Mouse (Mus musculus) forebrain, embryonic 15.5 days (tissue): ENCODE results near the gene Gm48552. TPM values are rescaled to one million over a fixed set of nuclear protein-coding genes. Genes with fewer than 3 reads are reported as not detected.

Experiments used
- ATAC-seq: fragments of 200-750 bp; cut with Nextera tagmentation; replicated peaks from 2 replicates; pipeline ENCODE4 v1.8.0; 2017; ENCODE audit warnings: mild to moderate bottlenecking, moderate TSS enrichment, moderate library complexity
- H3K27ac ChIP-seq: fragments of 300-500 bp; sonication (generic); replicated peaks from 2 replicates; pipeline ENCODE4 v1.5.1; 2015; ENCODE audit warnings: mild to moderate bottlenecking, inconsistent platforms
- H3K27me3 ChIP-seq: fragments of 300-500 bp; sonication (generic); 2 replicates; pipeline ENCODE4 v1.6.1; 2015; ENCODE audit warnings: inconsistent platforms
- H3K36me3 ChIP-seq: fragments of 300-500 bp; sonication (generic); 2 replicates; pipeline ENCODE4 v1.6.1; 2015; ENCODE audit warnings: mild to moderate bottlenecking, inconsistent platforms
- H3K4me1 ChIP-seq: fragments of 300-500 bp; sonication (generic); 2 replicates; pipeline ENCODE4 v1.6.1; 2015; ENCODE audit warnings: inconsistent platforms
- H3K4me2 ChIP-seq: fragments of 300-500 bp; sonication (generic); replicated peaks from 2 replicates; pipeline ENCODE4 v1.6.1; 2015; ENCODE audit warnings: mild to moderate bottlenecking, inconsistent platforms
- H3K4me3 ChIP-seq: fragments of 300-500 bp; sonication (generic); 2 replicates; pipeline ENCODE4 v1.5.1; 2015; ENCODE audit warnings: mild to moderate bottlenecking, inconsistent platforms
- H3K9ac ChIP-seq: fragments of 300-500 bp; sonication (generic); replicated peaks from 2 replicates; pipeline ENCODE4 v1.6.1; 2015; ENCODE audit warnings: mild to moderate bottlenecking, inconsistent platforms
- H3K9me3 ChIP-seq: fragments of 300-500 bp; sonication (generic); 2 replicates; pipeline ENCODE4 v1.6.1; 2016; ENCODE audit warnings: inconsistent platforms
- WGBS: fragments of 180-500 bp; shearing (Covaris S2); methylation state at CpG from one replicate; pipeline ENCODE4 v1.1.7; 2015; ENCODE audit warnings: mixed read lengths; 5-methylcytosine and 5-hydroxymethylcytosine counted together
- polyA plus RNA-seq: library from polyadenylated mRNA; unstranded; fragments of >200 nt; fragmentation: Nextera tagmentation; extraction: Ambion mirVana; gene quantifications from 2 replicates; pipeline ENCODE4 v1.2.1, GENCODE M21; 2015

The Gm48552 gene
- polyA plus RNA-seq, 1 experiment from 2014 or later = 2.9 TPM

GRCm38 (mm10) chr10:81351678-81352291 is 37.0 kb upstream of the Gm48552 start:
- Histone ChIP-seq H3K4me1 (peaks cover 18% of the 10 kb centered on the region), H3K4me3 (no peak overlapping the region), H3K4me2 (no peak overlapping the region), H3K27me3 (no peaks in the 10 kb centered on the region), H3K27ac (no peak overlapping the region), H3K36me3 (no peaks in the 10 kb centered on the region), H3K9ac (no peak overlapping the region), H3K9me3 (no peaks in the 10 kb centered on the region)
- ATAC-seq = no peak
- 32% methylated on average over 9 of the region's 9 CpGs for WGBS

DNA sequence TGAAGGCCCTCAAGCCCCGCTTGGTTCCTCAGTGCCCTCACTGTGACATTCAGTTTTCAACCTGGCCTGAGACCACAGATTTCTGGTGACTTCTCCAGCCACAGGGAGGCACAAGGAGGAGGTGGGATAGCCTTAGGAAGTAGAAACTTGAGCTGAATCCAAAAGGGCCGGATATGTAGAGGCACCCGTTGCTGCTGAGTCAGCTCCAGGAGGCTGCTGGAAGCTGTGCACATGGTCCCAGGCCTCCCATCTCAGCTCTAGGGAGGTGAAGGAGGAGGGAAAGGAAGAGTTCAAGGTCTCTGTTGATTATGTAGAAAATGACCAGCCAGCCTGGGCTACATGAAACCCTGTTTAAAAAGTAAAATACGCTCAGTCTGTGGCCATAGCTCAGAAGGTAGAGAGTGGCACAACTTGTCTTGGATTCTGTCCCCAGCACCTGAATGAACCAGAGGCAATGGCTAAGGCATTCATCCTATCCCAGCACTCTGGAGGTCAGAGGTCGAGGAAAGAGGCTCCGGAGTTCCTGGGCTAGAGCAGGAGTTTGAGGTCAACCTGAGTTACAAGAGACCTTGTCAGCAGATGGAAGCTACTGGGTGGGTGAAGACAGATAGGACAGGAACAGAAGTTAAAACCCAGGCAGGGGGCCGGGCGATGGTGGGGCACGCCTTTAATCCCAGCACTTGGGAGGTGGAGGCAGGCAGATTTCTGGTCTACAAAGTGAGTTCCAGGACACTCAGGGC is 33.9 kb upstream of the Gm48552 start:
- peaks cover 22% of the 10 kb centered on the region for H3K4me1 ChIP-seq
- no peak overlapping the region for H3K27ac ChIP-seq
- H3K4me3 ChIP-seq = no peak overlapping the region
- no peak overlapping the region for H3K4me2 ChIP-seq
- no peaks in the 10 kb centered on the region for H3K9me3 ChIP-seq
- no peaks in the 10 kb centered on the region for H3K36me3 ChIP-seq
- no peak overlapping the region for H3K9ac ChIP-seq
- WGBS = 67% methylated on average over 9 of the region's 9 CpGs
- ATAC-seq = no peak
- no peaks in the 10 kb centered on the region for H3K27me3 ChIP-seq

DNA sequence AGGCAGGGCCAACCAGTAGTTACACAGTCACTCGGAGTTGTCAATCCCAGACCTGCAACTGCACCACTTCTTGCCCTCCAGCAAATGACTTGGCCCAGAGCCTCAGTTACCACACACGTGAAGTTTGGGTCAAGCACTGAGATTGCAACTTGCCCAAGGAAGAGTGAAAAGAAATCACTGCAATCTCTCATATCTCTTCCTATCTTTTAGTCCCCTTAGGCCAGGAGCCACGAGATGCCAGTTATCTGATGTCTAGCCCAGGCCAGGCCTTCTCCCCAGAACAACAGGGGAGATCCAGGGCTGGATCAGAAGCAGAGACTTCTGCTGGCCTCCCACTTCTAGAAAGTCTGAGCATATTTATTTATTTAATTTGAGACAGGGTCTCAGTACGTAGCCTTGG is 33.3 kb upstream of the Gm48552 start:
- WGBS = 87% methylated on average over 4 of the region's 4 CpGs
- Histone ChIP-seq H3K4me2 (no peak overlapping the region), H3K9ac (no peak overlapping the region), H3K4me3 (no peak overlapping the region), H3K9me3 (no peaks in the 10 kb centered on the region), H3K27me3 (no peaks in the 10 kb centered on the region), H3K36me3 (no peaks in the 10 kb centered on the region), H3K4me1 (peaks cover 19% of the 10 kb centered on the region), H3K27ac (no peak overlapping the region)
- no peak for ATAC-seq

- Histone ChIP-seq H3K4me1 (peaks cover 19% of the 10 kb centered on the region), H3K4me3 (peak overlapping the region; percentile 79; the same call in 1 of the 2 replicates), H3K9me3 (no peaks in the 10 kb centered on the region), H3K36me3 (no peaks in the 10 kb centered on the region), H3K27ac (no peak overlapping the region), H3K9ac (0 out of 2 replicates have a peak overlapping the region, but pooled peaks have one; percentile 3), H3K27me3 (no peaks in the 10 kb centered on the region), H3K4me2 (peak overlapping the region; percentile 96)
- no peak for ATAC-seq
- 44% methylated on average over 12 of the region's 12 CpGs for WGBS
Measured at GRCm38 (mm10) chr10:81356352-81356990, 32.3 kb upstream of the Gm48552 start.

DNA sequence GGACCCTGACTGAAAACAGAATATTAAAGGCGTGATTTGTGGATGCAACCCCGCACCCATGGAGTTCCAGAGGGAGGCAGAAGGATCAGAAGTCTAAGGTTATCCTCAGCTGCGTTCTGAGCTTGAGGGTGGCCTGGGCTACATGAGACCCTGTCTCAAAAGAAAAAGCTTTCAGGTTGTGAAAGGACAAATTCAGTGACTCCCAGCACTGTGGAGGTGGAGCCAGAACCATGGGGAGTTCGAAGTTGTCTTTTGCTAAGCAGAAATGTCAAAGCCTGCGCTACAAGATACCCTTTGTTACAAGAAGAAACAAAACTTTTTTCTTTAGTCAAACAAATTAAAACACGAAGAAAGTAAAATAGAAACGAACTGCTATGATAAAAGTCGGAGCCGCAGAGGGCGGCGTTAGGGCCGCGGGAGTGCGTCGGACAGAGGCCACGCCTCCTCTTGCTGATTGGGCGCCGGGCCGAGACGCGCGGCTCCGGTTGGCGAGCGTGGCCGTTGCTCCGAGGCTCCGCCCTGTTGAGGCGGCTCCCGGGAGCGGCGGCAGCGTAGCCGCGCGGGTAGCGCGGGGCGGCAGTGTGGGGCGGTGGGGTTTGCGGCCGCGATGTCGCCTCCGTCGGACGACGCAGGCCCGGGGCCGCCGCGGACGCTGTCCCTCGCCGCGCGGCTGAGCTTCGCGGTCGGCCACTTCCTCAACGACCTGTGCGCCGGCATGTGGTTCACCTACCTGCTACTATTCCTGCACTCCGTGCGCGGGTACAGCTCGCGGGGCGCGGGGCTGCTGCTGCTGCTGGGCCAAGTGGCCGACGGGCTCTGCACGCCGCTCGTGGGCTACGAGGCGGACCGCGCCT is 31.6 kb upstream of the Gm48552 start, which contains the start of gene Mfsd12:
Gene Mfsd12 (plus strand): TSS at position 501 of the 854 bp plus-strand sequence.
- H3K9me3 ChIP-seq = no peaks in the 10 kb centered on the region
- 2% methylated on average over 79 of the region's 79 CpGs for WGBS
- H3K4me2 ChIP-seq = peak within 1 kb of the TSS; percentile 96
- H3K4me1 ChIP-seq = peaks cover 19% of the 10 kb centered on the region
- peak within 1 kb of the TSS; percentile 79 for H3K4me3 ChIP-seq
- H3K9ac ChIP-seq = peak within 1 kb of the TSS; percentile 76
- no peaks in the 10 kb centered on the region for H3K27me3 ChIP-seq
- H3K27ac ChIP-seq = no peak within 1 kb of the TSS
- peak; percentile 95 for ATAC-seq
- H3K36me3 ChIP-seq = no peaks in the 10 kb centered on the region

- Histone ChIP-seq H3K4me3 (peak overlapping the region; percentile 79), H3K9me3 (no peaks in the 10 kb centered on the region), H3K36me3 (no peaks in the 10 kb centered on the region), H3K9ac (peak overlapping the region; percentile 76), H3K27me3 (peaks cover 2% of the 10 kb centered on the region), H3K27ac (no peak overlapping the region), H3K4me1 (peaks cover 19% of the 10 kb centered on the region), H3K4me2 (peak overlapping the region; percentile 96)
- ATAC-seq = no peak
- WGBS = 46% methylated on average over 4 of the region's 4 CpGs
Measured at GRCm38 (mm10) chr10:81358209-81358608, 30.6 kb upstream of the Gm48552 start.

GRCm38 (mm10) chr10:81358841-81359240 is 30.0 kb upstream of the Gm48552 start:
- Histone ChIP-seq H3K27me3 (peaks cover 9% of the 10 kb centered on the region), H3K9ac (peak overlapping the region; percentile 76; the same call in 1 of the 2 replicates), H3K4me3 (no peak overlapping the region; the same call in 1 of the 2 replicates), H3K4me1 (peaks cover 24% of the 10 kb centered on the region), H3K9me3 (no peaks in the 10 kb centered on the region), H3K4me2 (no peak overlapping the region), H3K27ac (no peak overlapping the region), H3K36me3 (no peaks in the 10 kb centered on the region)
- 66% methylated on average over 1 of the region's 1 CpGs for WGBS
- ATAC-seq = no peak

- H3K27me3 ChIP-seq = peaks cover 22% of the 10 kb centered on the region
- H3K36me3 ChIP-seq = no peaks in the 10 kb centered on the region
- no peak overlapping the region for H3K27ac ChIP-seq
- H3K9me3 ChIP-seq = no peaks in the 10 kb centered on the region
- H3K4me1 ChIP-seq = peaks cover 37% of the 10 kb centered on the region
- H3K4me3 ChIP-seq = no peak overlapping the region
- 75% methylated on average over 8 of the region's 8 CpGs for WGBS
- no peak for ATAC-seq
- no peak overlapping the region for H3K4me2 ChIP-seq
- no peak overlapping the region for H3K9ac ChIP-seq
Measured at GRCm38 (mm10) chr10:81360721-81361120, 28.1 kb upstream of the Gm48552 start.

GRCm38 (mm10) chr10:81362336-81362949 is 26.4 kb upstream of the Gm48552 start:
- Histone ChIP-seq H3K9ac (no peak overlapping the region), H3K4me1 (peaks cover 33% of the 10 kb centered on the region), H3K27me3 (peaks cover 22% of the 10 kb centered on the region), H3K27ac (no peak overlapping the region), H3K36me3 (peaks cover 13% of the 10 kb centered on the region), H3K4me2 (no peak overlapping the region), H3K9me3 (no peaks in the 10 kb centered on the region), H3K4me3 (no peak overlapping the region)
- no peak for ATAC-seq
- 81% methylated on average over 12 of the region's 12 CpGs for WGBS

- Histone ChIP-seq H3K4me3 (peak overlapping the region; percentile 28), H3K4me2 (peak overlapping the region; percentile 46), H3K27ac (no peak overlapping the region), H3K4me1 (peaks cover 21% of the 10 kb centered on the region), H3K9me3 (no peaks in the 10 kb centered on the region), H3K27me3 (peaks cover 22% of the 10 kb centered on the region), H3K36me3 (peaks cover 26% of the 10 kb centered on the region), H3K9ac (0 out of 2 replicates have a peak overlapping the region, but pooled peaks have one; percentile 8)
- WGBS = 11% methylated on average over 54 of the region's 54 CpGs
- no peak for ATAC-seq
Measured at GRCm38 (mm10) chr10:81363436-81364346, 25.1 kb upstream of the Gm48552 start.
